Mouse (Mus musculus): Measurements from ENCODE around the gene Pik3cb. TPM values are rescaled to one million over a fixed set of nuclear protein-coding genes. Genes with fewer than 3 reads are reported as not detected.

Gene Pik3cb
- polyA plus RNA-seq, 1 experiment from 2014 or later = 2.3 TPM

- ATAC-seq = no peak
- no peak for DNase-seq
- Histone ChIP-seq H3K27me3 (ENCODE audit: insufficient read depth, low read length) (no peaks in the 10 kb centered on the region), H3K36me3 (replicated peaks; ENCODE audit: insufficient read depth, low read length) (peaks cover 33% of the 10 kb centered on the region), H3K4me1 (ENCODE audit: insufficient read depth) (no peaks in the 10 kb centered on the region), H3K9me3 (ENCODE audit: low read length) (no peaks in the 10 kb centered on the region), H3K4me3 (ENCODE audit: low read depth, low read length) (no peak overlapping the region), H3K4me2 (ENCODE audit: low read depth, low read length) (no peak overlapping the region), H3K27ac (ENCODE audit: low read depth) (no peak overlapping the region), H3K9ac (replicated peaks) (no peak overlapping the region)
- 82% methylated on average over 9 of the region's 9 CpGs for WGBS (ENCODE audit: insufficient replicate concordance)
- TF ChIP-seq CTCF (IDR thresholded peaks at IDR 0.05; ENCODE audit: low read depth) (no peak), EP300 (IDR thresholded peaks at IDR 0.05; ENCODE audit: low read depth) (no peak)
These were observed 98.4 kb downstream of the Pik3cb start for GRCm38 (mm10) chr9:99041994-99042393.

GRCm38 (mm10) chr9:99035575-99035974 lies 104.8 kb downstream of the Pik3cb start, which contains the start of gene Gm1123:
TSS of gene Gm1123 (minus strand) at chr9:99035715.
- no peak for ATAC-seq
- 83% methylated on average over 12 of the region's 12 CpGs for WGBS (ENCODE audit: insufficient replicate concordance)

GRCm38 (mm10) chr9:99034111-99034510 lies 106.3 kb downstream of the Pik3cb start:
- TF ChIP-seq CTCF (IDR thresholded peaks at IDR 0.05; ENCODE audit: low read depth) (no peak), EP300 (IDR thresholded peaks at IDR 0.05; ENCODE audit: low read depth) (no peak)
- Histone ChIP-seq H3K27ac (ENCODE audit: low read depth) (no peak overlapping the region), H3K36me3 (replicated peaks; ENCODE audit: insufficient read depth, low read length) (peaks cover 8% of the 10 kb centered on the region; the same call in 1 of the 2 replicates), H3K9me3 (ENCODE audit: low read length) (no peaks in the 10 kb centered on the region), H3K4me1 (ENCODE audit: insufficient read depth) (no peaks in the 10 kb centered on the region), H3K4me3 (ENCODE audit: low read depth, low read length) (no peak overlapping the region), H3K27me3 (ENCODE audit: insufficient read depth, low read length) (no peaks in the 10 kb centered on the region), H3K4me2 (ENCODE audit: low read depth, low read length) (no peak overlapping the region), H3K9ac (replicated peaks) (no peak overlapping the region)
- ATAC-seq (no peak), DNase-seq (no peak)
- 80% methylated on average over 8 of the region's 8 CpGs for WGBS (ENCODE audit: insufficient replicate concordance)

More at GRCm38 (mm10) chr9:99035575-99035974, 104.8 kb downstream of the Pik3cb start, which contains the start of gene Gm1123:
- no peaks in the 10 kb centered on the region for H3K9me3 ChIP-seq (ENCODE audit: low read length)
- H3K36me3 ChIP-seq (replicated peaks; ENCODE audit: insufficient read depth, low read length) = peaks cover 14% of the 10 kb centered on the region; the same call in 1 of the 2 replicates
- H3K4me3 ChIP-seq (ENCODE audit: low read depth, low read length) = no peak within 1 kb of the TSS
- no peak for DNase-seq
- no peak within 1 kb of the TSS for H3K9ac ChIP-seq (replicated peaks)
- H3K4me1 ChIP-seq (ENCODE audit: insufficient read depth) = no peaks in the 10 kb centered on the region
- TF ChIP-seq CTCF (IDR thresholded peaks at IDR 0.05; ENCODE audit: low read depth) = no peak
- no peak for TF ChIP-seq EP300 (IDR thresholded peaks at IDR 0.05; ENCODE audit: low read depth)
- H3K27me3 ChIP-seq (ENCODE audit: insufficient read depth, low read length) = no peaks in the 10 kb centered on the region
- H3K4me2 ChIP-seq (ENCODE audit: low read depth, low read length) = no peak within 1 kb of the TSS
- H3K27ac ChIP-seq (ENCODE audit: low read depth) = no peak within 1 kb of the TSS

GRCm38 (mm10) chr9:99032031-99032430 lies 108.4 kb downstream of the Pik3cb start:
- WGBS (ENCODE audit: insufficient replicate concordance) = 72% methylated on average over 8 of the region's 8 CpGs
- DNase-seq = no peak
- Histone ChIP-seq H3K27me3 (ENCODE audit: insufficient read depth, low read length) (no peaks in the 10 kb centered on the region), H3K4me1 (ENCODE audit: insufficient read depth) (no peaks in the 10 kb centered on the region), H3K9me3 (ENCODE audit: low read length) (no peaks in the 10 kb centered on the region), H3K4me2 (ENCODE audit: low read depth, low read length) (no peak overlapping the region), H3K9ac (replicated peaks) (no peak overlapping the region), H3K4me3 (ENCODE audit: low read depth, low read length) (no peak overlapping the region), H3K36me3 (replicated peaks; ENCODE audit: insufficient read depth, low read length) (no peaks in the 10 kb centered on the region), H3K27ac (ENCODE audit: low read depth) (no peak overlapping the region)
- no peak for ATAC-seq
- TF ChIP-seq EP300 (IDR thresholded peaks at IDR 0.05; ENCODE audit: low read depth) = no peak
- no peak for TF ChIP-seq CTCF (IDR thresholded peaks at IDR 0.05; ENCODE audit: low read depth)

- Histone ChIP-seq H3K9ac (replicated peaks) (no peak overlapping the region), H3K9me3 (ENCODE audit: low read length) (no peaks in the 10 kb centered on the region), H3K36me3 (replicated peaks; ENCODE audit: insufficient read depth, low read length) (no peaks in the 10 kb centered on the region), H3K27ac (ENCODE audit: low read depth) (no peak overlapping the region), H3K4me2 (ENCODE audit: low read depth, low read length) (no peak overlapping the region), H3K27me3 (ENCODE audit: insufficient read depth, low read length) (no peaks in the 10 kb centered on the region), H3K4me3 (ENCODE audit: low read depth, low read length) (no peak overlapping the region), H3K4me1 (ENCODE audit: insufficient read depth) (no peaks in the 10 kb centered on the region)
- ATAC-seq = no peak
- TF ChIP-seq CTCF (IDR thresholded peaks at IDR 0.05; ENCODE audit: low read depth) (no peak), EP300 (IDR thresholded peaks at IDR 0.05; ENCODE audit: low read depth) (no peak)
- 69% methylated on average over 4 of the region's 4 CpGs for WGBS (ENCODE audit: insufficient replicate concordance)
- no peak for DNase-seq
These were observed 118.7 kb downstream of the Pik3cb start for GRCm38 (mm10) chr9:99021751-99022150.

GRCm38 (mm10) chr9:99021166-99021565 lies 119.3 kb downstream of the Pik3cb start:
- Histone ChIP-seq H3K4me2 (ENCODE audit: low read depth, low read length) (no peak overlapping the region), H3K27ac (ENCODE audit: low read depth) (no peak overlapping the region), H3K9me3 (ENCODE audit: low read length) (no peaks in the 10 kb centered on the region), H3K9ac (replicated peaks) (no peak overlapping the region), H3K4me3 (ENCODE audit: low read depth, low read length) (no peak overlapping the region), H3K27me3 (ENCODE audit: insufficient read depth, low read length) (no peaks in the 10 kb centered on the region), H3K4me1 (ENCODE audit: insufficient read depth) (no peaks in the 10 kb centered on the region), H3K36me3 (replicated peaks; ENCODE audit: insufficient read depth, low read length) (no peaks in the 10 kb centered on the region)
- 59% methylated on average over 5 of the region's 5 CpGs for WGBS (ENCODE audit: insufficient replicate concordance)
- no peak for ATAC-seq
- no peak for TF ChIP-seq CTCF (IDR thresholded peaks at IDR 0.05; ENCODE audit: low read depth)
- TF ChIP-seq EP300 (IDR thresholded peaks at IDR 0.05; ENCODE audit: low read depth) = no peak
- DNase-seq = no peak

GRCm38 (mm10) chr9:99017679-99018078 lies 122.7 kb downstream of the Pik3cb start:
- Histone ChIP-seq H3K9ac (replicated peaks) (no peak overlapping the region), H3K9me3 (ENCODE audit: low read length) (no peaks in the 10 kb centered on the region), H3K27ac (ENCODE audit: low read depth) (no peak overlapping the region), H3K4me2 (ENCODE audit: low read depth, low read length) (no peak overlapping the region), H3K4me1 (ENCODE audit: insufficient read depth) (no peaks in the 10 kb centered on the region), H3K4me3 (ENCODE audit: low read depth, low read length) (no peak overlapping the region), H3K27me3 (ENCODE audit: insufficient read depth, low read length) (no peaks in the 10 kb centered on the region), H3K36me3 (replicated peaks; ENCODE audit: insufficient read depth, low read length) (no peaks in the 10 kb centered on the region)
- DNase-seq (no peak), ATAC-seq (no peak)
- 69% methylated on average over 6 of the region's 6 CpGs for WGBS (ENCODE audit: insufficient replicate concordance)
- TF ChIP-seq CTCF (IDR thresholded peaks at IDR 0.05; ENCODE audit: low read depth) (no peak), EP300 (IDR thresholded peaks at IDR 0.05; ENCODE audit: low read depth) (no peak)
